Mouse (Mus musculus): ENCODE results near the gene Nkx2-9. TPM values are rescaled to one million over a fixed set of nuclear protein-coding genes. Genes with fewer than 3 reads are reported as not detected.
A peak's percentile ranks its signal among the peaks of the same experiment; 100 is the strongest.

Gene Nkx2-9
- total and polyA plus RNA-seq, 3 experiments, result not detected

GRCm38 (mm10) chr12:56587830-56588229 is 25.3 kb downstream of the Nkx2-9 start:
- TF ChIP-seq CTCF (IDR thresholded peaks at IDR 0.05; ENCODE audit: low read depth, low read length) (0 out of 2 replicates have a peak, but pooled peaks have one; percentile 3), GATA1 (IDR thresholded peaks at IDR 0.05; ENCODE audit: borderline replicate concordance, low read length) (no peak), POLR2AphosphoS5 (IDR thresholded peaks at IDR 0.05; ENCODE audit: insufficient replicate concordance, low read depth, low read length) (no peak)
- DNase-seq (ENCODE audit: low spot score) (no peak), ATAC-seq (ENCODE audit: extremely low read depth, insufficient number of reproducible peaks, low FRiP score, poor library complexity, severe bottlenecking) (no peak)
- Histone ChIP-seq H3K4me3 (ENCODE audit: low read depth, low read length) (no peak overlapping the region), H3K4me1 (ENCODE audit: insufficient read depth, low read depth, low read length) (no peaks in the 10 kb centered on the region), H3K36me3 (replicated peaks) (no peaks in the 10 kb centered on the region), H3K9me3 (replicated peaks) (no peaks in the 10 kb centered on the region), H3K27me3 (ENCODE audit: insufficient read depth, low read length) (peaks cover 3% of the 10 kb centered on the region)

Other genes starting within 250 kb of the Nkx2-9 start
- gene Nkx2-1, start 76.4 kb downstream of the Nkx2-9 start, total RNA-seq (2014; fragmentation: Nextera tagmentation), result not detected in 2 replicates
- gene Nkx2-1, start 76.4 kb downstream of the Nkx2-9 start, total RNA-seq (2017), result 0.16 TPM in 1 of 2 replicates, not detected in the other
- gene Nkx2-1, start 76.4 kb downstream of the Nkx2-9 start, polyA plus RNA-seq (2012), result not detected in 2 replicates
- 0.45 TPM in 1 of 2 replicates, not detected in the other for gene Pax9, start 78.5 kb upstream of the Nkx2-9 start, total RNA-seq (2014; fragmentation: Nextera tagmentation)
- gene Pax9, start 78.5 kb upstream of the Nkx2-9 start, total RNA-seq (2017), result 0.16 and 0.23 TPM in 2 replicates
- gene Pax9, start 78.5 kb upstream of the Nkx2-9 start, polyA plus RNA-seq (2012), result 0.04 TPM in 1 of 2 replicates, not detected in the other

All from G1E (cell line).